Mouse (Mus musculus) cerebellum, adult 2 months (tissue): ENCODE measurements at regions not wholly inside any gene's neighbourhood (a gene's known extent, or its start where the extent isn't known, plus 50 kb on each side); places are given as distances from the start of the nearest gene placed in this dataset.

Experiments used
- DNase-seq, 2 experiments: peaks; one replicate each; pipeline ENCODE4 v3.0.0; 2021
- H3K27ac ChIP-seq: fragments of 200-500 bp; 2 replicates; pipeline ENCODE4 v1.5.1; 2012; ENCODE audit warnings: low read length, control low read depth, inconsistent platforms; ENCODE audit not compliant: insufficient read depth
- H3K27me3 ChIP-seq: fragments of 200-500 bp; 2 replicates; pipeline ENCODE4 v1.6.1; 2012; ENCODE audit warnings: inconsistent platforms, mild to moderate bottlenecking, low read length, moderate library complexity; ENCODE audit not compliant: control insufficient read depth, insufficient read depth
- H3K4me1 ChIP-seq: fragments of 200-500 bp; 2 replicates; pipeline ENCODE4 v1.6.1; 2011; ENCODE audit warnings: low read length; ENCODE audit not compliant: control insufficient read depth, insufficient read depth
- H3K4me3 ChIP-seq: fragments of 200-500 bp; replicated peaks from 2 replicates; pipeline ENCODE3; 2011; ENCODE audit warnings: mild to moderate bottlenecking, low read depth, low read length, control low read depth; ENCODE audit not compliant: insufficient read depth
- CTCF ChIP-seq: fragments of 200-500 bp; IDR thresholded peaks from 2 replicates; pipeline ENCODE4 v1.5.1; 2011; ENCODE audit warnings: low read depth, mild to moderate bottlenecking, control low read depth, low read length, moderate library complexity, borderline replicate concordance; ENCODE audit not compliant: insufficient read depth
- POLR2A ChIP-seq: fragments of 200-500 bp; IDR thresholded peaks from 2 replicates; pipeline ENCODE4 v1.6.1; 2011; ENCODE audit warnings: low read length, control low read depth, borderline replicate concordance; ENCODE audit not compliant: insufficient read depth
- WGBS: fragments of 180-500 bp; shearing (Covaris S2); methylation state at CpG from one replicate; pipeline ENCODE4 v1.1.7; 2018; 5-methylcytosine and 5-hydroxymethylcytosine counted together

DNA sequence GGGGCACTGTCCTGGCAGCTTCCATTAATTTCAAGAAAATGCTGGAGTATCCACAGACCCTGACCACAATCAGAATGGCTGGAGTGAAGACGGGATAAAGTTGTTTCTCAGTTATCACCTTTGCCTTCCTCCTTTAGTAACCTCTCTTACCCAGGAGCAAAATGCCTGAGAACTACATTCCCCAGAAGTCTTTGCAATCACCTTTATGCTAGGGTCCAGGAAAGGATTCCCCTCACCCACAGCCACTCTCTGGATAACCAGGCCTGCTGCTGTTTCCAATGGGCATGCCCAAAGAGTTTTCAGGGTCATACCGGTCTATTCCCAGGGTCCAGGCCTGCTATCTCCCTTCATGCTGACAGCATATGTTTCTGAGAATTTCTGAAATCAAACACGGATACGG is 91.9 kb downstream of the Setd4 start:
- Histone ChIP-seq H3K27ac (no peak overlapping the region), H3K4me1 (no peaks in the 10 kb centered on the region), H3K27me3 (no peaks in the 10 kb centered on the region), H3K4me3 (no peak overlapping the region)
- WGBS: 64% methylated on average over 4 of the region's 4 CpGs
- no peak for DNase-seq
- TF ChIP-seq CTCF (no peak), POLR2A (no peak)

DNA sequence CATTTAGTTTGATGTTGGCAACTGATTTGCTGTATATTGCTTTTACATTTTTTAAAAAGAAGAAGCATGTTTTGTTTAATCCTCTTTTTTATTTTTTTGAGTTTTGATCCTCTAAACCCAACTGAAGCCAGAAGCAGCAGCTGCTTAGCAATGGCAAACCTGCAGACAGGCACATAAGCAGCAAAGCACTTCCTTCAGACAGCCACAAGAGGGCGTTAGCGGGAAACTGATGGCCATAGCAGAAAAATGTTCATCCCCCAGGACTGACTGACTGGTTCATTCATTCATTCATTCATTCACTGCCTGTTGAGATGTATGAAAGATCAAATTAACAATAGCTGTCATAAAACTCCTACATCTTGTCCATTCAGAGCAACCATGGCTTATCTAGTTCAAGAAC is 92.3 kb downstream of the Setd4 start:
- no peak overlapping the region for H3K4me3 ChIP-seq
- DNase-seq: no peak
- 2% methylated on average over 2 of the region's 2 CpGs for whole genome bisulfite sequencing
- no peaks in the 10 kb centered on the region for H3K4me1 ChIP-seq
- H3K27ac ChIP-seq: no peak overlapping the region
- TF ChIP-seq POLR2A: no peak
- no peak for TF ChIP-seq CTCF
- H3K27me3 ChIP-seq: no peaks in the 10 kb centered on the region

- H3K27me3 ChIP-seq: no peaks in the 10 kb centered on the region
- no peak overlapping the region for H3K27ac ChIP-seq
- 89% methylated on average over 2 of the region's 2 CpGs for WGBS
- H3K4me1 ChIP-seq: no peaks in the 10 kb centered on the region
- no peak for DNase-seq
- TF ChIP-seq POLR2A (no peak), CTCF (no peak)
- H3K4me3 ChIP-seq: no peak overlapping the region
These were observed 105.1 kb downstream of the Setd4 start for GRCm38 (mm10) chr16:93498800-93499199.

DNA sequence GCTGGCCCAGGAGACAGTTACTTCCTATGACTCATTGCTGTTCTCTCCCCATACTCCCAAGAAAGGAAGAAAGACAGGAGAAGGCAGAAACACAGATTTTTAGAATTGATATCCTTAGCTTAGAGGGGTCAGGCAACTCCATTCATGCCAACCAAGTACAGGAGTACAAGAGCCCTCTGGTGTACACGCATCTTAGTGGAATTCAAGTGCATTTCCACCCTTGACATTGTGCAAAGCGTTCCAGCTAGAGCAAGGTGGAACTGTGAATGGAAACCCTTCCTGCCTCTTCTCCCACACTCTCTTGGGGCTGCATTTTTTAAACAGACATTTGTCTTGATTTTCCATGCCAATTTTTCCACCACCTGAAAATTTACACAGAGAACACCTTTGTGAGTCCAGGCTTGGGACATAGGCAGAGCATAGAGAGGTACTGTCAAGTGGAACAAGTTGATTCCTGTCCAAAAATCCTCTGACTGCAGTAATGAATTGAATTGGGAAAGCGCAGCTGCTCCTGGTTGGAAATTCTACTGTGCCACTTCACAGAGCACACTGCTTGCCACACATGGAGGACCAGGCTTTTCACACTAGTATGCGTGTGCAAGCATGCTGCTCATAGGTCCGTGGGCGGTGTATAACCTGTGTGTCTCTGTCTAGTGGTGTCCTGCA is 110.4 kb downstream of the Setd4 start:
- 78% methylated on average over 6 of the region's 6 CpGs for WGBS
- no peak overlapping the region for H3K27ac ChIP-seq

GRCm38 (mm10) chr16:93486646-93487550 is 117.0 kb downstream of the Setd4 start:
- no peak overlapping the region for H3K27ac ChIP-seq
- 14% methylated on average over 26 of the region's 26 CpGs for WGBS
- H3K4me1 ChIP-seq: 0 out of 2 replicates have a peak, but pooled peaks cover 4% of the 10 kb centered on the region
- no peak for DNase-seq
- no peaks in the 10 kb centered on the region; the same call in 1 of the 2 replicates for H3K27me3 ChIP-seq
- H3K4me3 ChIP-seq: no peak overlapping the region
- TF ChIP-seq CTCF (no peak), POLR2A (no peak)

More for the DNA sequence above, 110.4 kb downstream of the Setd4 start:
- H3K4me3 ChIP-seq: no peak overlapping the region
- H3K4me1 ChIP-seq: no peaks in the 10 kb centered on the region
- no peak for DNase-seq
- H3K27me3 ChIP-seq: no peaks in the 10 kb centered on the region
- TF ChIP-seq POLR2A: no peak
- TF ChIP-seq CTCF: no peak

GRCm38 (mm10) chr16:93469957-93470356 is 133.9 kb downstream of the Setd4 start:
- no peaks in the 10 kb centered on the region for H3K4me1 ChIP-seq
- TF ChIP-seq CTCF (no peak), POLR2A (no peak)
- DNase-seq: no peak
- no peak overlapping the region for H3K4me3 ChIP-seq
- no peak overlapping the region for H3K27ac ChIP-seq
- H3K27me3 ChIP-seq: no peaks in the 10 kb centered on the region
- 74% methylated on average over 6 of the region's 6 CpGs for WGBS

- H3K27me3 ChIP-seq: no peaks in the 10 kb centered on the region
- H3K27ac ChIP-seq: no peak overlapping the region
- no peak for DNase-seq
- H3K4me3 ChIP-seq: no peak overlapping the region
- 90% methylated on average over 5 of the region's 5 CpGs for whole genome bisulfite sequencing
- H3K4me1 ChIP-seq: no peaks in the 10 kb centered on the region
- TF ChIP-seq CTCF (no peak), POLR2A (no peak)
These were observed 138.1 kb downstream of the Setd4 start for GRCm38 (mm10) chr16:93465741-93466140.
